Mouse (Mus musculus) liver, embryonic 14.5 days (tissue): ENCODE results near the gene Prrg4. TPM values are rescaled to one million over a fixed set of nuclear protein-coding genes. Genes with fewer than 3 reads are reported as not detected.

ENCODE experiments used
- ATAC-seq: fragments of 200-750 bp; cut with Nextera tagmentation; 2 replicates; pipeline ENCODE4 v1.8.0; 2017; ENCODE audit warnings: moderate number of reproducible peaks, mild to moderate bottlenecking, moderate library complexity; ENCODE audit not compliant: insufficient read depth
- DNase-seq, 3 experiments: peaks; one replicate each; pipeline ENCODE4 v3.0.0-alpha.2; 2012 to 2013; ENCODE audit warnings: low read depth in 3 of 3, low spot score in 3 of 3
- H3K27ac ChIP-seq: fragments of 300-500 bp; sonication (generic); 2 replicates; pipeline ENCODE4 v1.5.1; 2014; ENCODE audit warnings: moderate library complexity, mild to moderate bottlenecking, control low read depth, inconsistent platforms
- H3K27me3 ChIP-seq: fragments of 300-500 bp; sonication (generic); 2 replicates; pipeline ENCODE4 v1.6.1; 2014; ENCODE audit warnings: mild to moderate bottlenecking, low read length, moderate library complexity; ENCODE audit not compliant: control insufficient read depth, insufficient read depth
- H3K36me3 ChIP-seq: fragments of 300-500 bp; sonication (generic); replicated peaks from 2 replicates; pipeline ENCODE4 v1.6.1; 2014; ENCODE audit warnings: low read depth; ENCODE audit not compliant: control insufficient read depth, insufficient read depth
- H3K4me1 ChIP-seq, 2 experiments: fragments of 200-500 bp in 1 of 2; fragments of 300-500 bp in 1 of 2; sonication (generic) in 1 of 2; replicated peaks; 2 replicates each; pipeline ENCODE4 v1.6.1; 2012 to 2014; ENCODE audit warnings: antibody characterized with exemption in 1 of 2, inconsistent platforms in 1 of 2, low read length in 1 of 2; ENCODE audit not compliant: control insufficient read depth in 2 of 2, insufficient read depth in 2 of 2
- H3K4me2 ChIP-seq: fragments of 300-500 bp; sonication (generic); 2 replicates; pipeline ENCODE4 v1.6.1; 2014; ENCODE audit warnings: low read depth, mild to moderate bottlenecking, control low read depth, moderate library complexity
- H3K4me3 ChIP-seq, 2 experiments: fragments of 200-500 bp in 1 of 2; fragments of 300-500 bp in 1 of 2; sonication (generic) in 1 of 2; 2 replicates each; pipeline ENCODE4 v1.5.1; 2012 to 2014; ENCODE audit warnings: low read depth in 2 of 2, low read length in 2 of 2, mild to moderate bottlenecking in 2 of 2, control low read depth in 1 of 2, inconsistent platforms in 1 of 2, moderate library complexity in 1 of 2; ENCODE audit not compliant: insufficient read depth in 1 of 2
- H3K9ac ChIP-seq: fragments of 300-500 bp; sonication (generic); replicated peaks from 2 replicates; pipeline ENCODE4 v1.6.1; 2014; ENCODE audit warnings: mild to moderate bottlenecking, control low read depth, moderate library complexity
- H3K9me3 ChIP-seq: fragments of 300-500 bp; sonication (generic); 2 replicates; pipeline ENCODE4 v1.6.1; 2016; ENCODE audit warnings: low read length, mixed read lengths; ENCODE audit not compliant: control insufficient read depth
- CTCF ChIP-seq: IDR thresholded peaks from 2 replicates; pipeline ENCODE4 v1.5.1; 2016; ENCODE audit warnings: antibody characterized with exemption, low read depth, control low read depth
- EP300 ChIP-seq: IDR thresholded peaks from 2 replicates; pipeline ENCODE4 v1.6.1; 2016; ENCODE audit warnings: antibody characterized with exemption, low read depth
- WGBS: fragments of 180-500 bp; shearing (Covaris S2); extraction: QIAGEN DNeasy Blood & Tissue Kit; methylation state at CpG from one replicate; pipeline ENCODE4 v1.1.7; 2014; ENCODE audit not compliant: insufficient replicate concordance; 5-methylcytosine and 5-hydroxymethylcytosine counted together
- polyA plus RNA-seq, 2 experiments: library from polyadenylated mRNA; depleted of rRNA in 1 of 2; stranded (reverse) in 1 of 2; unstranded in 1 of 2; fragments of >200 nt; fragmentation: Nextera tagmentation in 1 of 2; extraction: Ambion mirVana in 1 of 2; gene quantifications; 2 replicates each; pipeline versions ENCODE4 v1.2.1 to v1.2.3; 2012 to 2014

Gene Prrg4
- polyA plus RNA-seq, 2 experiments = 0.09 TPM; not detected in 1

GRCm38 (mm10) chr2:104856218-104856617, 6.5 kb upstream of the Prrg4 start:
- no peak for TF ChIP-seq EP300
- no peaks in the 10 kb centered on the region for H3K27me3 ChIP-seq
- H3K4me2 ChIP-seq = no peak overlapping the region
- H3K4me3 ChIP-seq = no peak overlapping the region
- H3K9ac ChIP-seq = no peak overlapping the region
- no peak overlapping the region for H3K27ac ChIP-seq
- ATAC-seq = no peak
- no peaks in the 10 kb centered on the region for H3K4me1 ChIP-seq
- 36% methylated on average over 1 of the region's 1 CpGs for WGBS
- no peaks in the 10 kb centered on the region for H3K9me3 ChIP-seq
- H3K36me3 ChIP-seq = no peaks in the 10 kb centered on the region
- no peak for DNase-seq

GRCm38 (mm10) chr2:104855732-104856131, 6.1 kb upstream of the Prrg4 start:
- Histone ChIP-seq H3K27me3 (no peaks in the 10 kb centered on the region), H3K9me3 (no peaks in the 10 kb centered on the region), H3K4me1 (no peaks in the 10 kb centered on the region), H3K9ac (no peak overlapping the region), H3K36me3 (no peaks in the 10 kb centered on the region), H3K27ac (no peak overlapping the region), H3K4me3 (no peak overlapping the region), H3K4me2 (no peak overlapping the region)
- no peak for TF ChIP-seq EP300
- no peak for TF ChIP-seq CTCF
- DNase-seq = no peak
- 47% methylated on average over 3 of the region's 3 CpGs for WGBS
- no peak for ATAC-seq

- no peaks in the 10 kb centered on the region for H3K9me3 ChIP-seq
- no peak overlapping the region for H3K27ac ChIP-seq
- WGBS = 59% methylated on average over 1 of the region's 1 CpGs
- no peak for ATAC-seq
- no peaks in the 10 kb centered on the region; the same call in 1 of the 2 replicates for H3K27me3 ChIP-seq
- no peak overlapping the region for H3K9ac ChIP-seq
- H3K36me3 ChIP-seq = no peaks in the 10 kb centered on the region
- H3K4me2 ChIP-seq = no peak overlapping the region
- H3K4me1 ChIP-seq = no peaks in the 10 kb centered on the region
- TF ChIP-seq CTCF = no peak
- TF ChIP-seq EP300 = no peak
- DNase-seq = no peak
- no peak overlapping the region for H3K4me3 ChIP-seq
Measured at GRCm38 (mm10) chr2:104854836-104855235, 5.2 kb upstream of the Prrg4 start.

- TF ChIP-seq EP300 = no peak
- no peak for TF ChIP-seq CTCF
- no peak overlapping the region for H3K9ac ChIP-seq
- 69% methylated on average over 7 of the region's 7 CpGs for WGBS
- peaks cover 9% of the 10 kb centered on the region for H3K27me3 ChIP-seq
- H3K4me2 ChIP-seq = no peak overlapping the region
- H3K27ac ChIP-seq = no peak overlapping the region
- DNase-seq (no peak), ATAC-seq (no peak)
- no peaks in the 10 kb centered on the region for H3K9me3 ChIP-seq
- H3K36me3 ChIP-seq = no peaks in the 10 kb centered on the region
- peaks cover 0 to 5% of the 10 kb centered on the region in 2 experiments; a peak in 2 of 4 replicates for H3K4me1 ChIP-seq
- no peak overlapping the region for H3K4me3 ChIP-seq
Measured at GRCm38 (mm10) chr2:104852546-104852945, 2.9 kb upstream of the Prrg4 start.

GRCm38 (mm10) chr2:104851686-104852085, 2.0 kb upstream of the Prrg4 start:
- Histone ChIP-seq H3K36me3 (no peaks in the 10 kb centered on the region), H3K9ac (no peak overlapping the region), H3K4me2 (no peak overlapping the region), H3K4me1 (peaks cover 0 to 5% of the 10 kb centered on the region in 2 experiments; a peak in 2 of 4 replicates), H3K27me3 (peaks cover 9% of the 10 kb centered on the region), H3K4me3 (no peak overlapping the region), H3K27ac (no peak overlapping the region), H3K9me3 (no peaks in the 10 kb centered on the region)
- TF ChIP-seq EP300 (no peak), CTCF (no peak)
- WGBS = 41% methylated on average over 5 of the region's 5 CpGs
- no peak for ATAC-seq
- no peak for DNase-seq
